ENCODE assay signal across 9 mouse cellular contexts in genomic region chr14:45507923-45508322, GRCm38 (mm10). TPM values are rescaled to one million over a fixed set of nuclear protein-coding genes. Genes with fewer than 3 reads are reported as not detected.
DNase-seq lines count a peak whose midpoint lies in the region; ATAC-seq and TF ChIP-seq lines count a peak whose summit lies in the region.
"Had no signal": no experiment of that assay in that cellular context is flagged by ENCODE, and none has a peak within 500 bp of the region (broad histone marks: within the 10 kb centered on the region; RNA-seq: fewer than 3 reads in every experiment).

No protein-coding gene starts in this region.

- no peak for DNase-seq in Patski (ENCODE audit: low read depth, low spot score)
- peak; percentile 57 to 60 for DNase-seq in heart, postnatal 10 days
- DNase-seq in kidney, postnatal 4 days = peak; percentile 23 to 43
- DNase-seq in retina, embryonic 14.5 days (ENCODE audit: low spot score) = peak; percentile 28
- DNase-seq in T-cell, adult 2 months (ENCODE audit: low spot score) = no peak
- no peak for DNase-seq in left cerebral cortex, adult 9 months (ENCODE audit: low spot score in 2 of 2)

- H3K9ac ChIP-seq in embryonic facial prominence, embryonic 12.5 days = 0 out of 2 replicates have a peak overlapping the region, but pooled peaks have one; percentile 0
- H3K9ac ChIP-seq: liver, embryonic 15.5 days had no signal

- intact Hi-C loops in heart, postnatal 10 days (cut with DNase I) = loop anchor here (5.0 kb wide), 1 partner anchor 46 kb away; no protein-coding TSS in a partner anchor

- TF ChIP-seq CTCF in Patski (IDR thresholded peaks at IDR 0.05) = no peak

- H3K27ac ChIP-seq in embryonic facial prominence, embryonic 12.5 days = peak overlapping the region; percentile 59; the same call in 1 of the 2 replicates
- H3K27ac ChIP-seq: liver, embryonic 15.5 days had no signal

- no peak overlapping the region for H3K4me2 ChIP-seq in embryonic facial prominence, embryonic 12.5 days (replicated peaks)
- H3K4me2 ChIP-seq: liver, embryonic 15.5 days had no signal

- no peaks in the 10 kb centered on the region for H3K27me3 ChIP-seq in Patski
- H3K27me3 ChIP-seq in embryonic facial prominence, embryonic 12.5 days = no peaks in the 10 kb centered on the region
- H3K27me3 ChIP-seq: liver, embryonic 15.5 days had no signal

- peaks cover 28% of the 10 kb centered on the region for H3K4me1 ChIP-seq in embryonic facial prominence, embryonic 12.5 days

- 0 out of 2 replicates have a peak, but pooled peaks cover 18% of the 10 kb centered on the region for H3K36me3 ChIP-seq in embryonic facial prominence, embryonic 12.5 days

- ATAC-seq in Patski = peak; percentile 75
- no peak for ATAC-seq in embryonic facial prominence, embryonic 12.5 days (ENCODE audit: insufficient number of reproducible peaks, insufficient read depth, low FRiP score, low TSS enrichment)
- ATAC-seq in megakaryocyte progenitor cell, adult 5-6 weeks (replicated peaks; ENCODE audit: poor library complexity) = no peak

- 23% methylated on average over 4 of the region's 4 CpGs for WGBS in embryonic facial prominence, embryonic 12.5 days

- CTCF ChIA-PET in Patski (lab: Charles Lee) = interaction anchor here (0.9 to 1.4 kb wide), 2 partner anchors 13 to 19 kb away, joined by 3 to 4 read pairs; no protein-coding TSS in a partner anchor

- no peaks in the 10 kb centered on the region for H3K9me3 ChIP-seq in embryonic facial prominence, embryonic 12.5 days
- H3K9me3 ChIP-seq: liver, embryonic 15.5 days had no signal

- H3K4me3 ChIP-seq in embryonic facial prominence, embryonic 12.5 days = no peak overlapping the region
- H3K4me3 ChIP-seq: liver, embryonic 15.5 days had no signal

- POLR2A ChIA-PET in Patski (lab: Charles Lee) = interaction anchor here (1.3 kb wide), 1 partner anchor 16 kb away, joined by 4 read pairs; no protein-coding TSS in a partner anchor

- in situ Hi-C loops in Patski (cut with MboI; ENCODE audit: low pct_unique_long_range_greater_than_20kb) = no loop called here

RNA-seq across cellular contexts. Expression of gene Fermt2, which starts 22.0 kb away (rescaled TPM):
- polyA plus RNA-seq in Patski (2021) = 144 TPM
- 95.6 and 111 TPM in 2 replicates for polyA plus RNA-seq in embryonic facial prominence, embryonic 12.5 days (2016; fragmentation: Nextera tagmentation; extraction: Ambion mirVana)
- total RNA-seq in heart, postnatal 10 days (2021) = 100 to 1,000 TPM; 301 to 312 TPM
- total RNA-seq in megakaryocyte progenitor cell, adult 5-6 weeks (2015) = not detected in 2 replicates
- not detected in 2 replicates for total RNA-seq in megakaryocyte progenitor cell, adult 5-6 weeks (2017)

Comparison
In these comparisons a context has a peak if more than half of its experiments do, and no peak if none do; other contexts are left out.
1. DNase-seq: peak in heart, postnatal 10 days (2 of 2), kidney, postnatal 4 days (2 of 2) and retina, embryonic 14.5 days (single experiment); none in Patski (single experiment), T-cell, adult 2 months (single experiment) and left cerebral cortex, adult 9 months (0 of 2).
2. RNA of gene Fermt2, which starts 22.0 kb away (total RNA-seq): 301 to 312 TPM in heart, postnatal 10 days; not detected in megakaryocyte progenitor cell, adult 5-6 weeks; every median in the first group is over 100 times any median in the second.